Comparison of ENCODE assay signal across 8 mouse cellular contexts in genomic region chr2:118091226-118091625, GRCm38 (mm10).
"Had no signal": no experiment of that assay in that cellular context is flagged by ENCODE, and none has a peak within 500 bp of the region (broad histone marks: within the 10 kb centered on the region; RNA-seq: fewer than 3 reads in every experiment).

No protein-coding gene starts in this region.

- DNase-seq: kidney, adult 8-10 months; kidney, postnatal 10 days; kidney, postnatal 36 days; layer of hippocampus, postnatal 36 days; liver, embryonic 13.5 days; lung, adult 2 months; thymus, adult 2 months; thymus, postnatal 25 days had no signal
